Mouse (Mus musculus) left cerebral cortex, adult 11 months (tissue): ENCODE measurements around the gene Vsx2.

Experiments
- DNase-seq: peaks from one replicate; pipeline ENCODE4 v3.0.0; 2022; ENCODE audit warnings: low spot score

The Vsx2 gene

GRCm38 (mm10) chr12:84571466-84572340 lies 2.1 kb downstream of the Vsx2 start:
- no peak for DNase-seq

GRCm38 (mm10) chr12:84572341-84572720 lies 2.8 kb downstream of the Vsx2 start:
- DNase-seq: no peak

- DNase-seq: no peak
Measured at GRCm38 (mm10) chr12:84573094-84573493, 3.5 kb downstream of the Vsx2 start.

- DNase-seq: no peak
Measured at GRCm38 (mm10) chr12:84577768-84578439, 8.3 kb downstream of the Vsx2 start.

- no peak for DNase-seq
Measured at GRCm38 (mm10) chr12:84578440-84578770, 8.8 kb downstream of the Vsx2 start.

GRCm38 (mm10) chr12:84581285-84581684 lies 11.7 kb downstream of the Vsx2 start:
- DNase-seq: no peak

- DNase-seq: peak; percentile 93
Measured at GRCm38 (mm10) chr12:84589825-84590761, 20.5 kb downstream of the Vsx2 start.

GRCm38 (mm10) chr12:84598324-84598723 lies 28.8 kb downstream of the Vsx2 start:
- no peak for DNase-seq

- DNase-seq: no peak
Measured at GRCm38 (mm10) chr12:84604001-84604400, 34.4 kb downstream of the Vsx2 start.

- DNase-seq: no peak
Measured at GRCm38 (mm10) chr12:84605860-84606259, 36.3 kb downstream of the Vsx2 start.

- no peak for DNase-seq
Measured at GRCm38 (mm10) chr12:84611718-84612117, 42.2 kb downstream of the Vsx2 start.

- DNase-seq: no peak
Measured at GRCm38 (mm10) chr12:84612518-84612917, 43.0 kb downstream of the Vsx2 start.

GRCm38 (mm10) chr12:84614001-84614400 lies 44.4 kb downstream of the Vsx2 start:
- DNase-seq: no peak

- no peak for DNase-seq
Measured at GRCm38 (mm10) chr12:84614524-84614923, 45.0 kb downstream of the Vsx2 start.

- peak; percentile 87 for DNase-seq
Measured at GRCm38 (mm10) chr12:84616977-84617630, 47.5 kb downstream of the Vsx2 start, which contains the start of gene Abcd4. TSS of gene Abcd4 (minus strand) at chr12:84617413.

GRCm38 (mm10) chr12:84617663-84618062 lies 48.1 kb downstream of the Vsx2 start:
- DNase-seq: no peak

- DNase-seq: no peak
Measured at GRCm38 (mm10) chr12:84620975-84621374, 51.4 kb downstream of the Vsx2 start.

GRCm38 (mm10) chr12:84624601-84625000 lies 55.0 kb downstream of the Vsx2 start:
- no peak for DNase-seq

GRCm38 (mm10) chr12:84625116-84625515 lies 55.6 kb downstream of the Vsx2 start:
- DNase-seq: no peak

GRCm38 (mm10) chr12:84631867-84632266 lies 62.3 kb downstream of the Vsx2 start:
- no peak for DNase-seq

GRCm38 (mm10) chr12:84640253-84640652 lies 70.7 kb downstream of the Vsx2 start:
- DNase-seq: no peak

GRCm38 (mm10) chr12:84640654-84641053 lies 71.1 kb downstream of the Vsx2 start, which contains the start of gene Vrtn:
TSS of gene Vrtn (plus strand) at chr12:84641019.
- no peak for DNase-seq
